Mouse (Mus musculus): ENCODE measurements around the gene Tepp. TPM values are rescaled to one million over a fixed set of nuclear protein-coding genes. Genes with fewer than 3 reads are reported as not detected.
A peak's percentile ranks its signal among the peaks of the same experiment; 100 is the strongest.

Gene Tepp
- total and polyA plus RNA-seq, 2 experiments from 2014 or later = 1.2 to 1.8 TPM

DNA sequence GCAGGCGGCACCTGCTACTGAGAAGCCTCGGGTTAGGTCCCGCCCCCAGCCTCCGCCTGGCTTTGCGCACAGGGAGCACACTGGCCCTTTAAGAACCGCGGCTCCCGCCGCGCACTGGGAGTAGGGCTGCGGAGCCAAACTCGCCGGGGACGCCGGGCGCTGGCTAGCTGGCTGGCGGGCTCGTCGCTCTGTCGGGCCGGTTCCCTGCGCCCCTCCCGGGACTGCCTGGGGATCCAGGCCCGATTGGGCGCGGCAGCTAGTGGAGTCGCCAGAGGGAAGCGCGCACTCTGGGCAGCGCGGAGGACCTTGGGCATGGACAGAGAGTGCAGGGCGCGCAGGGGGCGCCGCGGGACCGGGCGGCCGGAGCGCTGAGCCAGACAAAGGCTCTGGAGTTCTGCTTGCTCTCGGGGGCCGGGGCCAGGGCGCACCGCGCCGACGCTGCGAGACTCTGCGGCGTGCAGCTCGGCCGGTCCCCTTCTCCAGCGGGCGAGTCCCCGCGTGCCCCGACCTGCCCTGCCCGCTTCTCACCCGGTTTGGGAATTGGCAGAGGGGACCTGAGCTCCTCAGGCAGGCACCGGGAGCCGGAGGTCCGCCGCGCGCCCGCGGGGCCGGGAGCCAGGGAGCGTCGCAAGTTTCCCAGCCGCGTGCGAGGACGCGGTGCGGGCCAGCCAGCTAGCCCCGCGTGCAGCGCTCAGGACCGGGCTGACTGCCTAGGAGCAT is 41.9 kb downstream of the Tepp start, which contains the start of gene Mmp15:
TSS of gene Mmp15 (plus strand) at position 118 of the 720 bp plus-strand sequence.
- peak within 1 kb of the TSS; percentile 69 for H3K4me3 ChIP-seq (ENCODE audit: low read depth, low read length)
- DNase-seq (peak; percentile 77), ATAC-seq (peak; percentile 71)
- H3K4me2 ChIP-seq (ENCODE audit: low read depth) = peak within 1 kb of the TSS; percentile 92
- H3K9ac ChIP-seq = peak within 1 kb of the TSS; percentile 68
- no peak for TF ChIP-seq CTCF (IDR thresholded peaks at IDR 0.05; ENCODE audit: low read depth)
- H3K27ac ChIP-seq (ENCODE audit: low read depth, low read length) = peak within 1 kb of the TSS; percentile 76
- H3K36me3 ChIP-seq (ENCODE audit: insufficient read depth) = no peaks in the 10 kb centered on the region
- no peaks in the 10 kb centered on the region for H3K27me3 ChIP-seq (ENCODE audit: insufficient read depth, low read length)
- 1% methylated on average over 71 of the region's 80 CpGs for WGBS
- H3K9me3 ChIP-seq (ENCODE audit: low read length) = no peaks in the 10 kb centered on the region
- H3K4me1 ChIP-seq (ENCODE audit: insufficient read depth) = peaks cover 28% of the 10 kb centered on the region; the same call in 1 of the 2 replicates

DNA sequence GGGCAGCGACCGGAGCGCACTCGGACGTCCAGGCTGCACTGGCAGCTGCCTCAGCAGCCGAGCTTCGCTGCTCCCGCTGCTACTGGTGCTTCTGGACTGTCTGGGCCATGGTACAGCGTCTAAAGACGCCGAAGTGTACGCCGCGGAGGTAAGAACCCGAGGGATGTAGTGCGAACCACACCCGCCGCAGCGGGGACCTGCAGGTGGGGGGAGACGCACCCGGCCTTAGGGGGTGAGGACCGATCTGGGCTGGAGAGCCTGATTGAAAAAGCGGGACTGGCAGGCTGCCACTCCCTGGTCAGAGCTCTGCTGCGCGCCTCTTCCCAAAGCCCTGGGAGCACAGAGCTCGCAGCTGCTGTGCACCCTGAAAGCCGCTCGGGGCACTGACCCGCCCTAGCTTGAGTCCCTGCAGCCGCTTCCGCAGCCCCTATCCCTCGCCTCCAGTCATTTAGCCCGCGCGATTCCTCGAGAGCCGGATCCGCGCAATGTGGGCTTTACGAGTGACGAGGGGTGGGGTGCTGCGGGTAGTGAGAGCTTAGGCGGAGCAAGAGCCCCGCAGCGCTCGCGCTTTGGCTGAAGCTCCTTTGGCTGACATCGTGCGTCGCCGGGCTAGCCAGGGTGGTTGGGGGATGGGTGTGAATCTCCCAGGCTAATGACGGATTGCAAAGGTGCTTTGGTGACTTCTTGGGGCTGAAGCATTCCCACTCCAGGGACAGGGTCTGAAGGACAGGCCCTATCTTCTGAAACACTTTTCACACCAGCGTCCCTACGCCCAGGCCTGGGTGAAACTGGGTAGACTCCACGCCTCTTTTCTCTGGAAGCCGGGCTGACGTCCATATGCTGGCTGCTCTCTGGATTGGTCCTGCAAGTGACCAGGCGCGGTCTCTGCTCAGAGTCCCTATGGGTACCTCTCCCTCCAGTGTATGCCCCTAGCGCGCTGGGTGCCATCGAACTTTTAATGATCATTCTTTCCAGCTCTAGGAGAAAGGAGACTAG is 42.8 kb downstream of the Tepp start:
- ATAC-seq (peak; percentile 38), DNase-seq (peak; percentile 71)
- H3K36me3 ChIP-seq (ENCODE audit: insufficient read depth) = no peaks in the 10 kb centered on the region
- H3K4me3 ChIP-seq (ENCODE audit: low read depth, low read length) = peak overlapping the region; percentile 69
- TF ChIP-seq CTCF (IDR thresholded peaks at IDR 0.05; ENCODE audit: low read depth) = peak; percentile 16; the same call in 1 of the 2 replicates
- peak overlapping the region; percentile 68 for H3K9ac ChIP-seq
- peaks cover 26% of the 10 kb centered on the region; the same call in 1 of the 2 replicates for H3K4me1 ChIP-seq (ENCODE audit: insufficient read depth)
- 4% methylated on average over 62 of the region's 62 CpGs for WGBS
- no peaks in the 10 kb centered on the region for H3K9me3 ChIP-seq (ENCODE audit: low read length)
- no peaks in the 10 kb centered on the region for H3K27me3 ChIP-seq (ENCODE audit: insufficient read depth, low read length)
- H3K27ac ChIP-seq (ENCODE audit: low read depth, low read length) = peak overlapping the region; percentile 76
- peak overlapping the region; percentile 92 for H3K4me2 ChIP-seq (ENCODE audit: low read depth)

DNA sequence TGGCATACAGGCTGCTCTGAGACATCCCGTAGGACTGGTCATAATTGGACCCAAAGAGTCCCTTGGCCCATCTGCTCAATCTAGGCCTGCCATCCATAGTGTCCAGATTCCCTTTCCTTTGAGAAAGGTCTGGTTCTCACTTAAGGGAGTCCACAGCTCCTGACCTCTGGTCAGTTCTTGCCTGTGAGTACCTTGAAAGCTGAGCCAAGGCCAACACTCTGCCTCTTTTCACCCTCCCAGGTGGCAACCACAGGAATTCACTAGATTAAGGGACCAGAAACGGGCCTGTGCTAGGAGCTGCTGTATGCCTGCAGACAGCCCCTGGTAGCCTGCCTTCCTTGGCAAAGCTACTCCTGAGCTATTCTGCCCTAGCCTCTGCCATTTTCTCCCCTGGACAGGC is 44.2 kb downstream of the Tepp start:
- Histone ChIP-seq H3K36me3 (ENCODE audit: insufficient read depth) (no peaks in the 10 kb centered on the region), H3K9ac (no peak overlapping the region), H3K4me1 (ENCODE audit: insufficient read depth) (peaks cover 21% of the 10 kb centered on the region; the same call in 1 of the 2 replicates), H3K9me3 (ENCODE audit: low read length) (no peaks in the 10 kb centered on the region), H3K27me3 (ENCODE audit: insufficient read depth, low read length) (no peaks in the 10 kb centered on the region), H3K4me2 (ENCODE audit: low read depth) (0 out of 2 replicates have a peak overlapping the region, but pooled peaks have one; percentile 92), H3K4me3 (ENCODE audit: low read depth, low read length) (no peak overlapping the region), H3K27ac (ENCODE audit: low read depth, low read length) (no peak overlapping the region)
- 85% methylated on average over 2 of the region's 2 CpGs for WGBS
- no peak for ATAC-seq
- no peak for TF ChIP-seq CTCF (IDR thresholded peaks at IDR 0.05; ENCODE audit: low read depth)
- no peak for DNase-seq

DNA sequence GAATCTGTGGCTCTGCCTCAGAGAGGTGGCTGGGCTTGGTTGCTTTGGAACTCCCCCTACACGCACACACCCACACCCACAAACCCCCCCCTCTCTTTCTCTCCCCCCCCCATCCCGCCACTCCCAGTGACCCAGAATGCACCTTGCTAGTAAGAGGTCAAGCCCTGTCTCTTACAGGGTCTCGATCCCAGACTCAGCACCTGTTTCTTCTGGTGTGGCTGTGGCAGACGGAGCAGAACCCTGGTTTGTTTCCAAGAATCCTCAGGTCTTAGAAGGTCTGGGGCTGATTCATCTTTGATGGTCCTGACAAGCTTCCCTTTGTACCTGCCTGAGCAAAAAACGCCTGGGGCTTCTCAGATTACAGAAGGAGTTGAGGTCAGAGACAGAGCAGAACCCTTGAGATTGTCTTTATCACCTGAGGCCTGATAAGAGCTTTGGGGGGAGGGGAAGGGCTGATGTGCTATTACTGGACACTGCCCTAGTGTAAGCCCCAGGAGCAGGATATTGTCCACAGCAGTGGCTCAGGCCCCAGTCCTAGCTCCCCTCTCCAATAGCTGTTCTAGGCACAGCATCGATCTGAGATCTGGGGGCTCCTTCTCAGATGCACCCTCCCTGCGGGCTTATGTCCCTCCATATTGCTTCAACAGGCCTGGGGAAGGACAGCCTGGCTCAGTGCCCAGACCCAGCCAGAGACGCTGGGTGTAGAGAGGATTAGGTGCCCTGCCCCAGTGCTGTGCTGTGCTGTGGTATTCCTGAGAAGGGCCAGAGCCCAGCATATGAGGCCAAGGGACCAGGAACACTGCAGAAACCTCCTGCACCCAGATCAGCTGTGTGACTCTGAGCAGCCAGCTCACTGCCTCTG is 48.4 kb downstream of the Tepp start:
- WGBS = 45% methylated on average over 8 of the region's 8 CpGs
- Histone ChIP-seq H3K36me3 (ENCODE audit: insufficient read depth) (no peaks in the 10 kb centered on the region), H3K4me2 (ENCODE audit: low read depth) (no peak overlapping the region), H3K4me3 (ENCODE audit: low read depth, low read length) (no peak overlapping the region), H3K27me3 (ENCODE audit: insufficient read depth, low read length) (no peaks in the 10 kb centered on the region), H3K9ac (no peak overlapping the region), H3K4me1 (ENCODE audit: insufficient read depth) (peaks cover 7% of the 10 kb centered on the region; the same call in 1 of the 2 replicates), H3K27ac (ENCODE audit: low read depth, low read length) (no peak overlapping the region), H3K9me3 (ENCODE audit: low read length) (no peaks in the 10 kb centered on the region)
- DNase-seq = no peak
- peak; percentile 23; the same call in 1 of the 2 replicates for ATAC-seq
- TF ChIP-seq CTCF (IDR thresholded peaks at IDR 0.05; ENCODE audit: low read depth) = no peak

DNA sequence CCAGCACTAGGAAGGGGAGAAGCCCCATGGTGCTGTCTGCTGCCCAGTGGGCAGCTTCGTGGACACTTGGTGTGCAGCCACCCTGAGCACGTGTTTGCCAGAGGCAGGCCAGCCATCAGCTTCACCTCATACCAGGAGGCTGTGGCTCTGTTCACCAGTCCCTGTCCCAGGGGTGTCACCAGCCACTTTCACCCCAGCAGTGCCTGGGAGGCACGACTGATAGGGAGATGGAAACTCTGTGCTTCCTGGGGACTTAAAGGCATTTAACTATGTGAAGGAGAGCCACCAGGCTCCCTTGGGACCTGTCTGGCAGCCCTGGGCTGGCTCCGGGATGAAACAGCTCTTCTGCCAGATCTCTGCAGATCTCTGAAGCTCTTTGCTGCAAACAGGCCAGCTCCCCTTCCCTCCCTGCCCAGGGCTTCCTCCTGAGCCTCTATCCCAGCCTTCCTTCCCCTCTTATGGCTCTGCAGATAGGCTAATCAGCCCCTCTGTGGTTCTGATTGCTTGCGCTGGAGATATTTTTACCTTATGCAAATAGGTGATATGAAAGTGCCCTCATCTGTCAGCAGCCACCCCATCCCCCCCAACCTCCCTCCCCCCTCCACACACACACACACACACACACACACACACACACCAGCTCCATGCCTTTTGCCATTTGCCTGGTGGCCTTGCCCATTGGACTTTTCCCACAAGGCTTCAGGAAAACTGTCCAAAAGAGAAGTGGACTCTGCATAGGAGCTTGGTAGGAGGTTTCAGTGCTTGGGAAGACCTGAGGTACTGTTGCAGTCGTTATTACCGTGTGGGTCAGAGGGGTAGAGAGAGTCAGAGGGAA is 50.0 kb downstream of the Tepp start:
- DNase-seq (no peak), ATAC-seq (no peak)
- H3K36me3 ChIP-seq (ENCODE audit: insufficient read depth) = no peaks in the 10 kb centered on the region
- peaks cover 5% of the 10 kb centered on the region; the same call in 1 of the 2 replicates for H3K4me1 ChIP-seq (ENCODE audit: insufficient read depth)
- H3K27ac ChIP-seq (ENCODE audit: low read depth, low read length) = 0 out of 2 replicates have a peak overlapping the region, but pooled peaks have one; percentile 21
- H3K4me2 ChIP-seq (ENCODE audit: low read depth) = no peak overlapping the region
- WGBS = 62% methylated on average over 7 of the region's 7 CpGs
- no peak overlapping the region for H3K9ac ChIP-seq
- H3K4me3 ChIP-seq (ENCODE audit: low read depth, low read length) = no peak overlapping the region
- no peaks in the 10 kb centered on the region for H3K27me3 ChIP-seq (ENCODE audit: insufficient read depth, low read length)
- TF ChIP-seq CTCF (IDR thresholded peaks at IDR 0.05; ENCODE audit: low read depth) = no peak
- H3K9me3 ChIP-seq (ENCODE audit: low read length) = no peaks in the 10 kb centered on the region

Data from forebrain, postnatal 0 days (tissue).